Mouse (Mus musculus): Measurements from ENCODE around the gene Gm11099. TPM values are rescaled to one million over a fixed set of nuclear protein-coding genes. Genes with fewer than 3 reads are reported as not detected.

Gene Gm11099
- polyA plus RNA-seq, 1 experiment from 2014 or later, result not detected

DNA sequence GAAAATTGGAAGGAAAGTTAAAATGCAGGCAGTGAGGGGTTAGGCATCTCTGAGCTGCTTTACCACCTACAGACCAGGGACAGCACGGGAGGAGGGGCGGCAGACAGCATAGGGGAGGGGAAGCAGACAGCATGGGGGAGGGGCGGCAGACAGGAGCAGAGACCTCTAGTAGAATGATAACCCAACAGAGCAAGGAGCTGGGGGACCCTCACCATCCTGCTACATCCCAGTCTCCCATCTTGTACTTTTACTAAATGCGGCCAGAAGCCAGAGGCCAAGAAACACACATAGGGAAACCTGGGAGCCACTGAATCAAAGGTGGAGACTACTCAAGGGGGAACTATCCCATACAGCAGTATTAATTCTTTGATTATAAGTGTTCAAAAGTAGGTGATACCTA is 59.1 kb downstream of the Gm11099 start:
- WGBS, result 48% methylated on average over 4 of the region's 4 CpGs
- no peaks in the 10 kb centered on the region for H3K36me3 ChIP-seq (replicated peaks)
- H3K9me3 ChIP-seq, result peaks cover 1% of the 10 kb centered on the region; the same call in 1 of the 2 replicates
- DNase-seq (ENCODE audit: extremely low spot score, low spot score), result no peak
- H3K4me3 ChIP-seq, result no peak overlapping the region
- H3K4me1 ChIP-seq, result peaks cover 3% of the 10 kb centered on the region; the same call in 1 of the 2 replicates
- no peak overlapping the region for H3K27ac ChIP-seq
- H3K27me3 ChIP-seq (ENCODE audit: poor library complexity, severe bottlenecking), result no peaks in the 10 kb centered on the region

DNA sequence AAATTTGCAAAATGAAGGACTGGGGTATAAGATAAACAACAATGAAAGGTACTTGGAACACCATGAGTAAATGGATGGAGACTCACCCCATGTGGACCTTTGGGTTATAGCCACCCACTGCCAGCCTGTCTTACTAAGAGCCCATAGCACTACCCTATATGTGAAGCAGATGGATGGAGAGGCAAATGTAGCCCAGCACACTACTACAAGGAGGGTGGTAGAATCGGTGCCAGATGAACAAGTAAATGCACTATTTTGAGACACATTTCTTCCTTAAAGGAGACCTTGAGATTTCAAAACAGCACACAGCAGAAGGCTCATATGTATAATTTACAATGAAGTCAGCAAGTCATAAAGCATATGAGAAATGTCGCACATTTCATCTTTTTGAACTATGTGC is 66.3 kb downstream of the Gm11099 start:
- H3K27me3 ChIP-seq (ENCODE audit: poor library complexity, severe bottlenecking), result no peaks in the 10 kb centered on the region
- H3K9me3 ChIP-seq, result 0 out of 2 replicates have a peak, but pooled peaks cover 3% of the 10 kb centered on the region
- DNase-seq (ENCODE audit: extremely low spot score, low spot score), result no peak
- H3K27ac ChIP-seq, result no peak overlapping the region
- no peaks in the 10 kb centered on the region for H3K36me3 ChIP-seq (replicated peaks)
- no peak overlapping the region for H3K4me3 ChIP-seq
- WGBS, result 98% methylated on average over 2 of the region's 2 CpGs
- no peaks in the 10 kb centered on the region for H3K4me1 ChIP-seq

DNA sequence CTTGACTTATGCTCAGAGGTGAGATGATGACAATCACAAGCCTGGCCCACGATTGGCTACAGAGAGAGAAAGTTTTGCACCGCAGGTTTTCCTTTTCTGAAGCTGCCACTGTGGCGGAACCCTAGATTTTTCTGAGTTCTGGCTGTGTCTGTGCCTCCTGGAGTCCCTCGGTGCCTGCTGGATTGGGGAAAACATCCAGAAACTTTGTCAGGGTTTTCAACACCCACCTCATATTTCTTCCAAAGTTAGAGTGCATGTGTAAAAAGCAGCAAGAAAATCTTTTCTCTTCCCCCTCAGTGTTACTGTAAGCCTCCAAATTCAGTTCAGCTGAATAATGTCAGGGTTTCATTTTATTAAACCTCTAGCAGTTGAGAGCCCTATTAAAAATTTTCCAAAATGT is 82.1 kb downstream of the Gm11099 start:
- H3K4me3 ChIP-seq, result no peak overlapping the region
- no peaks in the 10 kb centered on the region for H3K27me3 ChIP-seq (ENCODE audit: poor library complexity, severe bottlenecking)
- no peak for DNase-seq (ENCODE audit: extremely low spot score, low spot score)
- no peaks in the 10 kb centered on the region for H3K9me3 ChIP-seq
- H3K36me3 ChIP-seq (replicated peaks), result no peaks in the 10 kb centered on the region
- no peaks in the 10 kb centered on the region for H3K4me1 ChIP-seq
- no peak overlapping the region for H3K27ac ChIP-seq
- 89% methylated on average over 4 of the region's 4 CpGs for WGBS

DNA sequence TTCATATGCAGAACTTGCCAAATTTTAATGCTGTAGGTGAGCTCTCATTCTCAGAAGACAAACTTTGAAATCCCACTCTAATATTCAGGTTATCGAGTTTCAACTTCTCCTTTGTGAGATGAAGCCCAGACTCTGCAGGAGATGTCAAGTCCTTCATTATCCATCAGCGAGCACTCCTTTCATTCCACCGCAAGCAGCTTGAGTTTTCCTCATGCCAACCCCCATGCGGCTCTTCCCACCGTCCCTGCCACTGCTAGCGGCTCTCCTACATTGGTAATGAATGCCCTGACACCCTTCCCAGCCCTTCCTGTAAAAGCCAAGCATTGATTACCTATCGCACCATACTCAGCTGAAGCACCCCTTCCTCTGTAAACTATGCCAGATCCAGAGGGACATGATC is 89.6 kb downstream of the Gm11099 start:
- Histone ChIP-seq H3K27ac (no peak overlapping the region), H3K4me1 (no peaks in the 10 kb centered on the region), H3K36me3 (replicated peaks) (no peaks in the 10 kb centered on the region), H3K9me3 (no peaks in the 10 kb centered on the region), H3K27me3 (ENCODE audit: poor library complexity, severe bottlenecking) (no peaks in the 10 kb centered on the region), H3K4me3 (no peak overlapping the region)
- no peak for DNase-seq (ENCODE audit: extremely low spot score, low spot score)
- WGBS, result 71% methylated on average over 7 of the region's 7 CpGs

DNA sequence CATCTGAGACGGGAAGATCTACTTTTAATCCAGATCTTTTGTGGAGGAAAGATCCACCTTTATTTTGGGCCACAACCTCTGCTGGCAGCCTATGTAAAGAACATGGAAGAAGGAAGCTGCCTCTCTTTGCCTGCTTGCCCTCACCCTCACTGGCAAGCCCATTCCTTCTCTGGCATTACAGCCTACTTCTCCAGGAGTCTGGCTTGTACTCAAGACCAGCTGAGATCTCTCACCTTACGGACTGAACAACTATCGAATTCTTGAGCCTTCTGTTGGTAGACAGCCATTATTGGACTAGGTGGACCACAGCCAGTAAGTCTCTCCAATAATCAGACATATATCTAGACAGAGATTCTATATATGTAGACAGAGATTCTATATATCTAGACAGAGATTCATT is 92.9 kb downstream of the Gm11099 start:
- H3K27me3 ChIP-seq (ENCODE audit: poor library complexity, severe bottlenecking), result no peaks in the 10 kb centered on the region
- H3K36me3 ChIP-seq (replicated peaks), result no peaks in the 10 kb centered on the region
- H3K9me3 ChIP-seq, result no peaks in the 10 kb centered on the region
- no peak for DNase-seq (ENCODE audit: extremely low spot score, low spot score)
- 92% methylated on average over 3 of the region's 3 CpGs for WGBS
- peaks cover 12% of the 10 kb centered on the region for H3K4me1 ChIP-seq
- H3K4me3 ChIP-seq, result no peak overlapping the region
- H3K27ac ChIP-seq, result no peak overlapping the region

DNA sequence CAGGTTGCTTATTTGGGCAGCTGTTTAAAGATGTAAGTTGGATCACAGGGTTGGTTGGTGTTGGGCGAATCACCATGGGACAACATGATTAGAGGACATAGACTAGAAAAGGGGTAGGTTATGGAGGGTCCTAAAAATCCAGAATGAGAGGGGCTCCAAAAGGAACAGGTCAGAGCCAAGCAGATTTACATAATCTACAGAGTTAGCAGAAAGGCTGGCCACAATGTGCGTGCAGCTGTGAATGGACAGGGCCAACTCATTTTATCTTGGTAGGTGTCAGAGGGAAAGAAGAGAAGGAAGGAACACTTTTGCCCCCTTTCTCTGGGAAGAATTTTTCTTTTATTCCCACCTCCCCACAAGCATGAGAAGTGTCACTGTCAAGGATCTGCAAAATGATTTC is 97.1 kb downstream of the Gm11099 start:
- Histone ChIP-seq H3K4me1 (peaks cover 19% of the 10 kb centered on the region), H3K27me3 (ENCODE audit: poor library complexity, severe bottlenecking) (peaks cover 5% of the 10 kb centered on the region), H3K9me3 (no peaks in the 10 kb centered on the region), H3K4me3 (no peak overlapping the region), H3K36me3 (replicated peaks) (no peaks in the 10 kb centered on the region), H3K27ac (no peak overlapping the region)
- DNase-seq (ENCODE audit: extremely low spot score, low spot score), result no peak
- 60% methylated on average over 2 of the region's 2 CpGs for WGBS

DNA sequence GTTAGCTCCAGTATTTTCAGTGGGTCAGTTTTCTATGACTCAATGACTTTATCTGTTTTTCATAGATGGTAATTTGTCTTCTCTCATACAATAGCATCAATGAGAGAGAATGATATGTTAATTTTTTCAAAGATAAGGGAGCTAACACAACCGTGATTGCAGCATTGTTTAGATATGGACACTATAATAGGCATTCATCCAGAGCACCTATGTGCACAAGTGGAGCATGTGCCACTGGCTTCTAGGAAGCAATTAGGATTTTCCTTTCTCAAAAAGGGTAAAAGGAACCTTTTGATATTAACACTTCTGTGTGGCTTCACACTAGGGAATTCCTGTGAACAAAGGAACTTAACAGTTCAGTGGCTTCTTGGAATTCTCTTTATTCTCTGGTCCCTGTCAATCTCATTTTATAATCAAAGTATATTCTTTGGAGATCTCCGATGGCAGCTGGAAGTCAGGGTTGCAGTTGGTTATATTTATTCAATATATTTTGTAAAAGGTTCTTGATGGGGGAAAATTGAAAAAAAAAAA is 97.6 kb downstream of the Gm11099 start:
- DNase-seq (ENCODE audit: extremely low spot score, low spot score), result no peak
- H3K27me3 ChIP-seq (ENCODE audit: poor library complexity, severe bottlenecking), result peaks cover 5% of the 10 kb centered on the region
- no peaks in the 10 kb centered on the region for H3K36me3 ChIP-seq (replicated peaks)
- H3K9me3 ChIP-seq, result no peaks in the 10 kb centered on the region
- H3K27ac ChIP-seq, result no peak overlapping the region
- peaks cover 19% of the 10 kb centered on the region for H3K4me1 ChIP-seq
- H3K4me3 ChIP-seq, result no peak overlapping the region
- 28% methylated on average over 2 of the region's 2 CpGs for WGBS

Data from forebrain, embryonic 10.5 days (tissue).